Mouse (Mus musculus) hindbrain, postnatal 0 days (tissue): ENCODE data around the gene Hdac2. TPM values are rescaled to one million over a fixed set of nuclear protein-coding genes. Genes with fewer than 3 reads are reported as not detected.

Source experiments
- ATAC-seq: fragments of 200-750 bp; cut with Nextera tagmentation; 2 replicates; pipeline ENCODE4 v1.8.0; 2017; ENCODE audit warnings: mild to moderate bottlenecking, moderate TSS enrichment, moderate library complexity
- DNase-seq: peaks from one replicate; pipeline ENCODE4 v3.0.0-alpha.2; 2015; ENCODE audit warnings: low spot score
- H3K27ac ChIP-seq: fragments of 300-500 bp; sonication (generic); 2 replicates; pipeline ENCODE4 v1.5.1; 2014; ENCODE audit warnings: mild to moderate bottlenecking
- H3K27me3 ChIP-seq: fragments of 300-500 bp; sonication (generic); 2 replicates; pipeline ENCODE4 v1.6.1; 2014; ENCODE audit warnings: low read length, mixed read lengths; ENCODE audit not compliant: insufficient read depth
- H3K36me3 ChIP-seq: fragments of 300-500 bp; sonication (generic); 2 replicates; pipeline ENCODE4 v1.6.1; 2014; ENCODE audit warnings: low read length, mixed read lengths; ENCODE audit not compliant: insufficient read depth
- H3K4me1 ChIP-seq: fragments of 300-500 bp; sonication (generic); 2 replicates; pipeline ENCODE4 v1.6.1; 2014; ENCODE audit warnings: antibody characterized with exemption, low read length, mixed read lengths; ENCODE audit not compliant: insufficient read depth
- H3K4me2 ChIP-seq: fragments of 300-500 bp; sonication (generic); 2 replicates; pipeline ENCODE4 v1.6.1; 2014; ENCODE audit warnings: low read depth, mild to moderate bottlenecking, low read length, moderate library complexity, mixed read lengths
- H3K4me3 ChIP-seq: fragments of 300-500 bp; sonication (generic); 2 replicates; pipeline ENCODE4 v1.5.1; 2014; ENCODE audit warnings: low read length
- H3K9ac ChIP-seq: fragments of 300-500 bp; sonication (generic); replicated peaks from 2 replicates; pipeline ENCODE4 v1.6.1; 2014; ENCODE audit warnings: mild to moderate bottlenecking, low read length, moderate library complexity, mixed read lengths
- H3K9me3 ChIP-seq: fragments of 300-500 bp; sonication (generic); 2 replicates; pipeline ENCODE4 v1.6.1; 2016; ENCODE audit warnings: low read length, mixed read lengths
- CTCF ChIP-seq: IDR thresholded peaks from 2 replicates; pipeline ENCODE4 v1.5.1; 2016; ENCODE audit warnings: antibody characterized with exemption, control low read depth, low read depth
- WGBS: fragments of 180-500 bp; shearing (Covaris S2); extraction: QIAGEN DNeasy Blood & Tissue Kit; methylation state at CpG from one replicate; pipeline ENCODE4 v1.1.7; 2014; 5-methylcytosine and 5-hydroxymethylcytosine counted together
- polyA plus RNA-seq: library from polyadenylated mRNA; unstranded; fragments of >200 nt; fragmentation: Nextera tagmentation; extraction: Ambion mirVana; gene quantifications from 2 replicates; pipeline ENCODE4 v1.2.1, GENCODE M21; 2015
- total RNA-seq: library from RNA; depleted of rRNA; stranded (reverse); fragments of >200 nt; gene quantifications from 2 replicates; pipeline ENCODE4 v1.2.3, GENCODE M21; 2014; rRNA removed

Hdac2 gene
- total and polyA plus RNA-seq, 2 experiments from 2014 or later = 106 to 201 TPM

DNA sequence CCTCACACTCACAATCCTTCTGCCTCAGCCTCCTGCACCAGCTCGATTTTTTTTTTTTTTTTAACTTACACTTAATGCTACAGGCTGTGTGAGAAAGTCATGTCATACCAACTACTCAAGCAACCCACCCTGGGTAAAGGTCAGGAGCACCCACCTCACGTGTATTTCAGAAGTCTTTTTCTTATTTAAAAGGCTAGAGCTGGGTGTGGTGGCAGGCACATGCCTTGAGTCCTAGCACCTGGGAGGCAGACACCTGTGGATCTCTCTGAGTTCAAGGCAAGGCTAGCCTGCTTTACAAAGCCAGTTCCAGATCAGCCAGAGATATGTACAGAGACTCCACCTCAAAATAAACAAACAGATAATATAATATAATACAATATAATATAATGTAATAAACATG lies 41.4 kb downstream of the Hdac2 start:
- Histone ChIP-seq H3K4me3 (no peak overlapping the region), H3K4me1 (no peaks in the 10 kb centered on the region), H3K27me3 (no peaks in the 10 kb centered on the region), H3K9ac (no peak overlapping the region), H3K27ac (no peak overlapping the region), H3K9me3 (no peaks in the 10 kb centered on the region), H3K36me3 (no peaks in the 10 kb centered on the region), H3K4me2 (no peak overlapping the region)
- WGBS = 56% methylated on average over 2 of the region's 2 CpGs
- DNase-seq (no peak), ATAC-seq (no peak)
- no peak for TF ChIP-seq CTCF

DNA sequence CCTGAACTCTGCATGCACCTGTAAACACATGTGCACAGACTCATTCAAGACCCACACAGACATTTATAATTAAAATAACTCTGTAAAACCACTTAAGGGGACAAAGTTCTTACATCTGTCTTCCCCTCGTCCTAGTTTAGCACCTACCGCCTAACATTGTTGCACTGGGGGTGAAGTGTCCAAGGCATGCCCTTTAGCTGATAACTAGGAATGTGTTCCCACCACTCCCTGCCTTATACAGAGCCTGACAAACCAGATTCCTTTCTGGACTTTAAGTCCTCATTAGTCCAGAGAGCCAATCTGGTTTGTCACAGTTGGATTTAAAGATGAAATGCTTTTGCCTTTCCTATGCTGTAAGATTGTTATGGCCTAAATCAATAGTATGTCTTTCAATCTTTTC lies 41.9 kb downstream of the Hdac2 start:
- Histone ChIP-seq H3K4me3 (no peak overlapping the region), H3K9me3 (no peaks in the 10 kb centered on the region), H3K27me3 (no peaks in the 10 kb centered on the region), H3K36me3 (no peaks in the 10 kb centered on the region), H3K27ac (no peak overlapping the region), H3K4me1 (no peaks in the 10 kb centered on the region), H3K4me2 (no peak overlapping the region), H3K9ac (no peak overlapping the region)
- WGBS = 96% methylated on average over 2 of the region's 2 CpGs
- ATAC-seq (no peak), DNase-seq (no peak)
- TF ChIP-seq CTCF = no peak

DNA sequence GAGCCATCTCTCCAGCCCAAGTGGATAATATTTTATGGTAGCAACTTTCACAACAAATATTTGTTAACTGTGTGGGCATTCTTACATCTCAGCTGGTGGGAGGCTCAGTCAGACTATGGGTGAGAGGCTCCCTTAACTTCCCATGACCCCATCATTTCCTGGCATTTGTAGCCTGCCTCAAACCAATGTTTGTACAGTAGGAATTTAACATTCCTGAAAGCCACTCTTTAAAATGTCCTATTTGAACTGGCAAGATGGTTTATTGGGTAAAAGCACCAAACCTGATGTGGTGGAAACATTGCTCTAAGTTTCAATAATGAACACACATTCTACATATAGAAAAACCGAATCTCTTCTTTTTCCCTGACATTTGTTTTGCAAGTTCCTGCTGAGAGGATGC lies 50.0 kb downstream of the Hdac2 start:
- WGBS = 67% methylated on average over 1 of the region's 1 CpGs
- Histone ChIP-seq H3K36me3 (no peaks in the 10 kb centered on the region), H3K9ac (no peak overlapping the region), H3K27ac (no peak overlapping the region), H3K4me2 (no peak overlapping the region), H3K4me3 (no peak overlapping the region), H3K4me1 (no peaks in the 10 kb centered on the region), H3K9me3 (no peaks in the 10 kb centered on the region), H3K27me3 (no peaks in the 10 kb centered on the region)
- no peak for ATAC-seq
- no peak for TF ChIP-seq CTCF
- DNase-seq = no peak

DNA sequence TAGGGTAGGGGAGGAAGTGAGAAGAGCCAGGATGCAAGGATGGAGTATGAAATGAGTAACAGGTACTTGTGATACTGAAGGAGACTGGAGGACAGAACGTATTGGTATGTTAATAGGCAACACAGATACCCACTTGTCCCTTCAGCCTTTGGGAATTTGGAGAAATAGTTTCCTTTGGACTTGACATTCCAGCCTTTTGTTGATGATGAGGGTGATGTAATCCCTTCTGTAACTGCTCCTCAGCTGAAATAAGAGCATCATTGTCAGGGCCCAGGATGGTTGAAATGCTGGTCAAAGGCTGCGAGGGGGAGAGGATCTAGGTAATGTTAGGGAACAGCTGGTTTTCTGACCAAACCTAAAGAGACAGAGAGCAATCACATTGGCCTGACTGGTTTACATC lies 54.3 kb downstream of the Hdac2 start:
- TF ChIP-seq CTCF = no peak
- DNase-seq = no peak
- no peak for ATAC-seq
- H3K27me3 ChIP-seq = no peaks in the 10 kb centered on the region
- no peak overlapping the region for H3K27ac ChIP-seq
- no peak overlapping the region for H3K4me3 ChIP-seq
- WGBS = 77% methylated on average over 2 of the region's 2 CpGs
- no peaks in the 10 kb centered on the region for H3K4me1 ChIP-seq
- H3K4me2 ChIP-seq = no peak overlapping the region
- H3K9ac ChIP-seq = no peak overlapping the region
- no peaks in the 10 kb centered on the region for H3K36me3 ChIP-seq
- no peaks in the 10 kb centered on the region for H3K9me3 ChIP-seq

DNA sequence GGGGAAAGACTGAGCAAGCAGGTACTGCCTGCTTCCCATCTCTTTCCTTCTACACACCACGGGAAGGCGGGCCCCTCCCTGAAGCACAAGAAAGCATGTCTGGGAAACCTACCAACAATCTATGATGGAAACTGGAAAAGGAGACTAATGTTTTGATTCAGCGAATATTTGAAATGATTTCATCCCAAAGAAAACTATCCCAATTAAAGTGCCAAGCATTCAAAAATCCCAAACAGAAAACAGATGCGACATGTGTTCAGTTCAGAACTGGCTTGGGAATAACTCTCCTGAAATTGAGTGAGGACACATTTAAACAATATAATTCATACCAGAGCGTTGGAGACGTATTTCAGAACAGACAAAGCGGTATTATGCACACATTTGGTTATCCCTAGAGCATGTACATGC lies 60.8 kb downstream of the Hdac2 start:
- no peak for TF ChIP-seq CTCF
- no peak overlapping the region for H3K9ac ChIP-seq
- H3K4me1 ChIP-seq = no peaks in the 10 kb centered on the region
- H3K27me3 ChIP-seq = no peaks in the 10 kb centered on the region
- no peaks in the 10 kb centered on the region for H3K9me3 ChIP-seq
- H3K27ac ChIP-seq = no peak overlapping the region
- ATAC-seq (no peak), DNase-seq (no peak)
- H3K4me3 ChIP-seq = no peak overlapping the region
- H3K4me2 ChIP-seq = no peak overlapping the region
- WGBS = 90% methylated on average over 7 of the region's 7 CpGs
- H3K36me3 ChIP-seq = no peaks in the 10 kb centered on the region

DNA sequence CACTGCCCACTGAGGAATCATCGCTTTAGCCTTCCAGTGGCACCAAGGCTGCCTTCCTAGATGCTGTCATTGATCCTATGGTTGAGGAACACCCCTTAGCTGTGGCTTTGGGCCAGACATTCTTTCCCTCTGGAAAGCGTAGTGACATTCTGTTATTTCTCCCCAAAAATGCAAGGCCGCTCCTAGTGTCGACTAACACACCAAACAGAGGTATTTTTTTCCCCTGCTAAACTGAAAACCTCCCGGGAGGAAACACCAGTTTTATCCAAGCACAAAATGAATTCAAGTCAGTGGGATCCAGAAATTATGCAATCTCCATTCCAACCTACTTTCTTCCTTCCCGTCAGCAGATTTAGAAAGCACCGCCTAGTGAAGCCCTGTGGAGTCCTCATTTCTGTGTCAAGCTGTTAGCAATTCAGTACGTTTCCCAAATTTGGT lies 73.3 kb downstream of the Hdac2 start:
- TF ChIP-seq CTCF = no peak
- no peaks in the 10 kb centered on the region for H3K4me1 ChIP-seq
- H3K4me3 ChIP-seq = no peak overlapping the region
- H3K4me2 ChIP-seq = no peak overlapping the region
- no peaks in the 10 kb centered on the region for H3K36me3 ChIP-seq
- no peak overlapping the region for H3K9ac ChIP-seq
- DNase-seq (peak; percentile 20), ATAC-seq (0 out of 2 replicates have a peak, but pooled peaks have one; percentile 38)
- WGBS = 65% methylated on average over 8 of the region's 8 CpGs
- H3K9me3 ChIP-seq = 0 out of 2 replicates have a peak, but pooled peaks cover 2% of the 10 kb centered on the region
- peak overlapping the region; percentile 12; the same call in 1 of the 2 replicates for H3K27ac ChIP-seq
- H3K27me3 ChIP-seq = no peaks in the 10 kb centered on the region

Other genes starting within 250 kb of the Hdac2 start
- gene Marcks, start 164.4 kb downstream of the Hdac2 start, total RNA-seq = 341 and 395 TPM in 2 replicates
- gene Marcks, start 164.4 kb downstream of the Hdac2 start, polyA plus RNA-seq = 242 and 270 TPM in 2 replicates